Mouse (Mus musculus) mouse embryonic stem cell (cell line): Measurements from ENCODE around the gene Tusc2.
"Not testable (repeated sequence)": the region's sequence is repeated elsewhere in the genome, so short reads cannot be mapped to it uniquely, and the experiment has no call there.

Source experiments
- in situ Hi-C, 2 experiments: fragments of 300-500 bp; cut with MboI; formaldehyde crosslinking; loops; 1 replicate in 1 of 2; 3 replicates in 1 of 2; pipeline ENCODE4 v1.14.3; 2019 to 2020; ENCODE audit warnings: low sequenced_read_pairs in 2 of 2, low pct_unique_long_range_greater_than_20kb in 1 of 2, mixed read lengths in 1 of 2; ENCODE audit not compliant: unreplicated experiment in 1 of 2

Tusc2 gene

DNA sequence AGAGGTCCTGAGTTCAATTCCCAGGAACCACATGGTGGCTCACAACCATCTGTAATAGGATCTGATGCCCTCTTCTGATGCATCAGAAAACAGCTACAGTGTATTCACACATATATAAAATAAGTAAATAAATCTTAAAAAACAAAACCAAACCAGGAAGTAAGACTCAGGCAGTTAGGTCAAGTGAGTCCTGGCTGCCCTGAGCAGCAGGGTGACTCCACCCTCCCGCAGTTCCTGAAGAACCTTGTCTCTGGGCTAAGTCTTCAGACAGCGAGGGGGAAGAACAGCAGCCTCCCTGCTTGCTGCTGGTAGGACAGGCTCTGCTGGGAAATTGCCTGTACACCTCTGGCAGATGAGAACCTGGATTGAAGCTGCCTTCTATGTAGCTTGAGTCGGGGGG lies 6.7 kb upstream of the Tusc2 start:
- in situ Hi-C loops, result loop anchor here in 1 of 2 experiments (5.0 kb wide), 1 partner anchor 86 kb away; no protein-coding TSS in a partner anchor

DNA sequence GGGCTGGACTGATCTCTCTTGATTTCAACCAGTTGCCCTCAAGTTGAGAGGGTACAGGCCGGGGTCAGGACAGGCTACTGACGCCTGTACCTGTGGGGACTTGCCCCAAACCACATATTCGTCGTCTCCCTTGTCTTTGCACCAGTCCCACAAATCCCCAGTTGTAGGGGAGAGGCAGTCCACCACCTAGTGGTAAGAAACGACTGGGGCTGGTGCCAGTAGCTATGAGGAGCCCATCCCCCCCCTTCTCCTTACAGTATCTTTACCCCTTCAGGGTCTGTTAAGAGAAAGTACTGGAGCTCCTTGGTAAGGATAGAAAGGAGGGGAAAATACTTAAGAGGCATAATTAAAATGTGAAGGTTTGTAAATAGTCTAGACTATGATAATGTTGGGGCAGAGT lies 2.5 kb downstream of the Tusc2 start:
- in situ Hi-C loops, result not testable (repeated sequence)

DNA sequence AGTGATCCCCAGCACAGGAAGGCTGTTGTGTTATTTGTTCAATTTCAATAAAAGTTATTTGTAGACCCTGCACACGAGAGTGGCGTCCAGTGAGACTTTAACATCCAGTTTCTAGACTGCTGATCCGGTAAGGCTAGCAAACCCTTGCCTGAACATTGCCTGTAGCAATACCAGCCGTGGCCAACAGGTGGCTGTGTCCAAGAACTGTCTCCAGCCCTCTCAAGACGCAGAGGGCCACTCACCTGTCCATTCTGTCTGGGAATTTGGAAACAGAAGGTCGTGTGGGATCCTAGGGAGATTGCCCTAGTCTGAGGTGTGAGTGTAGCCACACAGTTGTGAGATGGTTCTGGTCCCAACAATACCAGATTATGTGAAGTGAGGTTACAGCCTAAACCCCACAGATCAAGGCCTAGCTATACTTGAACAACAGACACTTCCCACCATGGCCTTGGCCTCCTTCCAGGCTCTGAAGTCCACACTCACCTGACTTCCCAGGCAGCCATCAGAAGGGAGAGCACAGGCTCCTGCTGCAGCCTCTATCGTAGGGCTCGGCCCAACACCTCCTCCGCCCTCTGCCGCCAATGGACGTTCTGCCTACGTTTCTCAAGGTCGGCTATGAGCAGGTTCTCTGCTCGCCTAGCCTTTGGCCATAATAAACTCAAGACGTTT lies 3.1 kb downstream of the Tusc2 start:
- in situ Hi-C loops, result no loop called here

DNA sequence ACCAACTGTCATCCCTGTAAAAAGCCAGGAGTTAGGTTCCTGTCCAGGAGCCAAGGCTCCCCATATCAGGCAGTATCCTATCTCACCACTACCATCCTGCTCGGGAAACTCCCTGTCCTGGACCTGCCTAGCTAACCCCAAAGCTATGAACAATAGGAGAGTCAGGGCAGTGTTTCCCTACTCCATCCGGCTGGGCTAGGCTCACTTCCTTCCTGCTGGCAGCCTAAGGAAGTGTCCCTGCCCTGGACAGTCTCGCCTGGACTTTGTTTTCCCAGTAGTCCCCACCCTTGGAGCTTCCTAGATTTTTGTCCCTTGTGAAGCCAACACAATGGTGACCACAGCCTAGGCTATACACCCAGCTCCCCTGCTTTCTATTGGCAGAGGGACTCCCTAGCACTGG lies 3.8 kb downstream of the Tusc2 start:
- in situ Hi-C loops, result no loop called here

DNA sequence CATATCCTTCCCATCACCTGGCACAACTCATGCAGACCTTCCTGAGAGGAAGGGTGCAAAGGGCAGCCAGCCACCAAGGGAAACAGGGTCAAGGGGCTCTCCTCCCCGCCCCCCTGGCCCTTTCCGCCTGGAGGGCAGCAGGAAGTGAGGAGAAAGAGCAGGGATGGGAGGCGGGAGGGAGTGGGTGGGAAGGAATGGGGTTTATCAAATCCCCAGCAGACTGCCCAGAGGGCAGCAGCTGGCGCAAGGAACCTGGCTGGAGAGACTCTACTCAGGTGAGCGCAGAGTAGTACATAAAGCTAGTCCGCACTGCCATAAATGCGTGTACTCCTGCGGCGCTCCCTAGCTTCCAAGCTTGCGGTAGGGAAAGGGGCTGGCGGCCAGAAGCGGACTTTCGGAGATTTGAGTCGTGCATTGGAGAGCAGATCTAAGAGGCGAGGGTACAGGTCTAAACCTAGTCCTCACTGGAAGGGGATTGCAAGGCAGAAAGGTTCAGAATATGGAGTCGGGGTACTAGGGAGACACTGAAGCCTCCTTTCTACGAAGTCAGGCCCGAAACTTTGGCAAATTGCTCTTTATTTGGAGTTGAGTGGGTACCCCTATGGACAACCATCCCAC lies 4.8 kb downstream of the Tusc2 start, which contains the start of gene Hyal2:
Gene Hyal2, plus strand, starts transcription at position 244 of the 618 bp plus-strand sequence.
- in situ Hi-C loops, result no loop called here

DNA sequence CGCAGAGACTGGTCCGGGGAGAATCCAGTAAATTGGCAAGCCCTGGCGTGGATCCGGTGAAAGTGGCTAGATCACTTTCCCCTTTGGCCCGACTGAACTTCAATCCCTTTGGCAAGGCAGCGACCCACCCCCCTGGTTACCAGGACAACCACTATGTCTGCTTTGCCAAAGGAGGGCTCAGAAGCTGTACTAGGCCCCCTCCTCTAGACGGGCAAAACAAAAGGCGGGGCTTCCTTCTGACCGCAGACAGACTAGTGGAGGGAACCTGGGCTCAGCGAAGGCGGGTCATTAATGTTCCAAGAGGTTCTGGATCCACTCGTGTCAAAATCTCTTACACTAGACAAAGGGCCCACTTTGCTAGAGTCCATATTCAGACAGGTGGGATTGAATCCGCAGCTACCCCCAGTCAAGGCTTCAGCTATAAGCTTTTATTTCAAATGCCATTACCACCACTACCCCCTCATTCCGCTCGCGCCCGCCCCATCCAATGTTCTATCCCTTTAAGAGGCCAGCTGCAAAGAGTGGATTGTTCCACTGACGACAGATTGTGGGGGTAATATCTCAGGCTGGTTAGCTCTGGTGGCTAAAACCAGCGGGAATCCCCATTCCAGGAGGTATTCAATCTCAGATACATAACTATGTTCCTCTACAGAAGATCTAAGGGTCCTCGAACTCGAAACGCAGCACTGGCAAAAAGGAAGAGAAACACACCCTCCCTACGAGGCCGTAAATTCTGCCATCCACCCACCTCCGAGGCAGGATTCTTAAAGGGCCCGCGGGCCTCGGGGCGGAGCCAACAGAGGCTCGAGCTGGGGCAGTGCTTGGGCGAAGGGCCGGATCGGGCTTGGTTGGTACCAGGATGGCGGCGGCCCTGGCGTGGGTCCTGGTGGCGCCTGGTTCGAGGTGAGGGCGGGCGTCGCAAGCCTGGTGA lies 5.5 kb downstream of the Tusc2 start:
- in situ Hi-C loops, result no loop called here

DNA sequence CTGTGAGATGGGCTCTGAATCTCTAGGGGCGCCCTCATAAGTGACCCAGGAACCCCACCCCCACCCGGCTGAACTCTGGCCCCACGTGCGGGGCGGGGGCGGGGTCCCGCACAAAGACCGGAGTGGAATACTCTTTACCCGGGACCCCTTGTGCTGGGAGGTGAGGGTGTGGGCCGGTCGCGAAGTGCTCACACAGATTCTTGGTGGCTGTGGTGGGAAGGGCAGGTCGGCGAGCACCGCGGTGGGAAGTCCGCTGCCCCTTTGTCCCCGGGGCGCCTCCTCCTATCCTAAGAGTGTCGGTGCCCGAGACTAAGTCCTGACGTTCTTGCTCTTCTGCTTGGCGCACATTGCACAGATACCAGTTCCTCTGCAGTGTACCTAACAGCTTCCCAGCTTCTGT lies 6.2 kb downstream of the Tusc2 start:
- in situ Hi-C loops, result no loop called here

DNA sequence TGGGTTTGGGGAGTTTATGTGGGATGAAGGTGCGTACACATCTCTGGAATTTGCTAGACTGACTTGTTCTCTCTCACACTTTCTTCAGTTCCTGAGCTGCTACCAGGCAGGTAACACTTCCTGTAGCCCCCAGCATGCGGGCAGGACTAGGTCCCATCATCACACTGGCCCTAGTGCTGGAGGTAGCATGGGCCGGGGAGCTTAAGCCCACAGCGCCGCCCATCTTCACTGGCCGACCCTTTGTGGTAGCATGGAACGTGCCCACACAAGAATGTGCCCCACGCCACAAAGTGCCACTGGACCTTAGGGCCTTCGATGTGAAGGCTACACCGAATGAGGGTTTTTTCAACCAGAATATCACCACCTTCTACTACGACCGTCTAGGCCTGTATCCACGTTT lies 7.0 kb downstream of the Tusc2 start:
- in situ Hi-C loops, result no loop called here

DNA sequence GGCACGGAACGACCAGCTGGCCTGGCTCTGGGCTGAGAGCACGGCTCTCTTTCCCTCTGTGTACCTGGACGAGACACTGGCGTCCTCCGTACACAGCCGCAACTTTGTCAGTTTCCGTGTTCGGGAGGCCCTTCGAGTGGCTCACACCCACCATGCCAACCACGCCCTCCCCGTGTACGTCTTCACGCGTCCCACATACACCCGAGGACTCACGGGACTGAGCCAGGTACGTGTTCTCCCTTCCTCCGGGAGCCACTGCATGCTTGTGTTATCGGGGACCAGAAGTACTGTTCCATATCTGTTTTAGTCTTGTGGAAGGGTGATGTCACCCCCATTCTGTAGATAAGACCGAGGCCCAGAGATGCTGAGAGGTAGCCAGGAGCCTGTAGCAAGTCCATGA lies 7.8 kb downstream of the Tusc2 start:
- in situ Hi-C loops, result no loop called here

DNA sequence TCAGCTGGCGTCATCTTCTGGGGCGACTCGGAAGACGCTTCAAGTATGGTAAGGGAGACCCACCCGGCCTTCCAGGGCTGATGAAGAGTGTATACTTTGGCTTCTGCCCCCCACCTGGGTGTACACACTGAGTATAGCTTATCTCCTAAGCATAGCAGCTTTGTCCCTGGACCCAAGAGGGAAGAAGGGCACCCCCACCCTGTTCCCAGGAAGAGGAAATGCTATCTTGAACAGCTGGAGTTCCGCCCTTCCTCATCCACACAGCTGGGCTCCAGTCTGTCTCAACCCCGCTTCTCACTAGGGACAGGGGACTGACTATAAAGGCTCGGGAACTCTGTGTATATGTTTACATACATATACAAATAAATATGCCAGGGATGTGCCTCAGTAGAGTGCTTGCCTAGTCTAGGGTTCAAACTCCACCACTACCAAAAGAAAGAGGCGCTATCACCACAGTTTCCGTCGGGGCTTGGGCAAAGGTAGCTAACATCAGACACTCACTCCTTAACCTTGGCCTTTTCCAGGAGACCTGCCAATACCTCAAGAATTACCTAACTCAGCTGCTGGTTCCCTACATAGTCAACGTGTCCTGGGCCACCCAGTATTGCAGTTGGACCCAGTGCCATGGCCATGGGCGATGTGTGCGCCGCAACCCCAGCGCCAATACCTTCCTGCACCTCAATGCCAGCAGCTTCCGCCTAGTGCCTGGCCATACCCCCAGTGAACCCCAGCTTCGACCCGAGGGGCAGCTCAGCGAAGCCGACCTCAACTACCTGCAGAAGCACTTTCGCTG lies 8.7 kb downstream of the Tusc2 start:
- in situ Hi-C loops, result no loop called here

DNA sequence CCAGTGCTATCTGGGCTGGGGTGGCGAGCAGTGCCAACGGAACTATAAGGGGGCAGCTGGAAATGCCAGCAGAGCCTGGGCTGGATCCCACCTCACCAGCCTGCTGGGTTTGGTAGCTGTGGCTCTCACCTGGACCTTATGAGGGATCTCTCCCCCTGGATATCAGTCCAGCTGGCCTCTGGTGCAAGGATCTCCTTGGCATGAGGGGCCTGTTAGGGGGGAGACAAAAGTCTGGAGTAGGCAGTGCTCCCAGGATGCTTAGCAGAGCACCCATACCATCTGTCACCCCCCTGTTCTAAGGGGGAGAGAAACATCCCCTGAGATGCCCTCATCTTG lies 9.2 kb downstream of the Tusc2 start:
- in situ Hi-C loops, result no loop called here

DNA sequence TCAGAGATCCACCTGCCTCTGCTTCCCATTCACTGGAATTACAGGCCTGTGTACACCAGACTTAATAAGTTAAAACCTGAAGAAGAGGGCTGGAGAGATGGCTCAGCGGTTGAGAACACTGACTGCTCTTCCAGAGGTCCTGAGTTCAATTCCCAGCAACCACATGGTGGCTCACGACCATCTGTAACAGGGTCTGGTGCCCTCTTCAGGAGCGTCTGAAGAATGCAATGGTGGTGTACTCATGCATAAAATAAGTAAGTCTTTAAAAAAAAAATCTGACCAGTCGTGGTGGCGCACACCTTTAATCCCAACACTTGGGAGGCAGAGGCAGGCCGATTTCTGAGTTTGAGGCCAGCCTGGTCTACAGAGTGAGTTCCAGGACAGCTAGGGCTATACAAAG lies 10.7 kb downstream of the Tusc2 start:
- in situ Hi-C loops, result not testable (repeated sequence)

DNA sequence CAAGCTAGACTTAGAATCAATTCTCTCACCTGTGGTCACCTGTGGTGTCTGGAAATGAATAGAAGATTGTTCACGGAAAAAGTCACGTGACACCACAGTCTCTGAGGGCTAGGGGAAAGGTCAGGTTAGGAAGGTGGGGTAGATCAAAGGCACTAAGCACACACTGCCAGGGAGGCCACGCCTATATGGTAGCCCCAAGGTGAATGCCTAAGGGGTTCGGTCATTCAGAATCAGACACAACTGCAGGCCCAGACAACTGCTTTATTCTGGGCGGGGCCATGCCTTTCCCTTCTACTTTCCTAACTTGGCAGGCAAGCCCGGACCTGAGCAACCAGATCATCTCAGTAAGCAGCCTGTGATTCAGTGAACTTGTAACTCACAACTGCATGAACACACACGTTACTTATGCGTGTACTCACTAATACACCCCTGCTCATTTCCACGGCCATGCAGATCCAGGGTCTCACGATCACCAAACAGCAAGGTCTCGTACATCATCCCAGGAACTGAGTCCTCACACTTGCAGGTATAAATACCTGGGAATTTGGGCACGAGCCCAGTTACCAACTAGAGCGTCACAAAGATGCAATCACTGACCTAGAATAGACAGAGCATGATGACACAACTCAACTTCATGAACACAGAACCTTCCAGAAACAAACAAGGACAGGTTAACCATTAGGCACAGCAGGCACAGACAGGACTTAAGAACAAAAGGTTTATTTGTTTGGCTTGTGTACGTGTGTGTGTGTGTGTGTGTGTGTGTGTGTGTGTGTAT lies 12.7 kb downstream of the Tusc2 start:
- in situ Hi-C loops, result no loop called here

DNA sequence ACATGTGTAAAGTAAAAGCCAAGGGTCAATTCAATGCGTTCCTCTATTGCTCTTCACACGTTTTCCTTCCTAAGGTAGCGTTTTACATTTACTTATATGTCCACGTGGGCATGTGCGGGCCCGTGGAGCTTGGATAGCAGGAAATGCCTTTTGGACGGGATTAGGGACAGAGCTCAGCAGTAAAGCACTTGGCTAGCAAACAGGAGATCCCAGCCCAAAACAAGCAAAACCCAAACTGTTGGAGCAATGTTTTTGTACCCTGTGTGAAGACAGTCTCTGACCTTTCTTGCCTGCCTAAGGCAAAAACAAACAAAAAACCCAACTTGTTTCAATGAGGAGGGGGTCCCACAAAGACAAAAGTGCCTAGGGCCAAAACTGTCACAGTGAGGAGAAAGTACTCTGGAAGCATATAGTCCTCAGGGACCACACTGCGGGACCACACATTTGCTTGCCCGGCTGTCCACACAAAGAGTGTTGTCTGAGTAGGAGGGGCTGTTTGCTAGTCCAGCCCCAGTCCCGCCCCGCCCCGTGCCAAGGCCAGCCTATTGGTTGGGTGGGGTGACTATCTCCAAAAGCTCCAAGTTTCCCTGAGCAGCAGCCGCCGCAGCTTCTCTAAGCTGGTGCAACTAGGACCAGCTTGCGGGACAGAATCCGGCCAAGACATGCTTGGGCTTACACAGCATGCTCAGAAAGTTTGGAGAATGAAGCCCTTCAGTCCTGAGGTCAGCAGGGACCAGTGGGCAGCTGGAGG lies 13.5 kb downstream of the Tusc2 start, which contains the start of gene Hyal1:
Gene Hyal1, plus strand, starts transcription at position 571 of the 751 bp plus-strand sequence.
- in situ Hi-C loops, result no loop called here

DNA sequence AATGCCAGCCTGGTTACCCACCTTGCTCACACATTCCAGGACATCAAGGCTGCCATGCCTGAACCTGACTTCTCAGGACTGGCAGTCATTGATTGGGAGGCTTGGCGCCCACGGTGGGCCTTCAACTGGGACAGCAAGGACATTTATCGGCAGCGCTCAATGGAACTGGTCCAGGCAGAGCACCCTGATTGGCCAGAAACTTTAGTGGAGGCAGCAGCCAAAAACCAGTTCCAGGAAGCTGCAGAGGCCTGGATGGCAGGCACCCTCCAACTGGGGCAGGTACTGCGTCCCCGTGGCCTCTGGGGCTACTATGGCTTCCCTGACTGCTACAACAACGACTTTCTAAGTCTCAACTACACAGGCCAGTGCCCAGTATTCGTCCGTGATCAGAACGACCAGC lies 14.8 kb downstream of the Tusc2 start:
- in situ Hi-C loops, result no loop called here

DNA sequence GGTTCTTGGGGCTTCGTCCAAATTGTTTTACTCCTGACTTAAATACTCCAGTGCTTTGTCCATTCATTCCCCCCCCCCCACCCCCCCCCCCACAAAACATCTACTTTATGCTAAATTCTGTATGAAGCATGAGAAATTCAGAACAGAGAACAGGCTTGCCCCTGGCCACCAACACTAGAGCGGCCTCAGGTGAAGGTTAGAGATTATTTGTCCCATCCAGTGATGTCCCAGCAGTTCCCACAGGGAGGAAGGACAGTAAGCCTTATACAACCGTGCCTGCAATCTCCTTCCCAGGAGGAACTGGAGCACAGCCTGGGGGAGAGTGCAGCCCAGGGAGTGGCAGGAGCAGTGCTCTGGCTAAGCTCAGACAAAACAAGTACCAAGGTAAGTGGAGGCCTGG lies 15.5 kb downstream of the Tusc2 start, which contains the start of gene Naa80:
Gene Naa80, plus strand, starts transcription at position 301 of the 400 bp plus-strand sequence.
- in situ Hi-C loops, result no loop called here
